Mouse (Mus musculus) kidney, postnatal 14 days (tissue): ENCODE data around the gene Spsb3.

Experiments used
- DNase-seq: peaks from one replicate; pipeline ENCODE4 v3.0.0; 2022; ENCODE audit warnings: mixed read lengths

Gene Spsb3

DNA sequence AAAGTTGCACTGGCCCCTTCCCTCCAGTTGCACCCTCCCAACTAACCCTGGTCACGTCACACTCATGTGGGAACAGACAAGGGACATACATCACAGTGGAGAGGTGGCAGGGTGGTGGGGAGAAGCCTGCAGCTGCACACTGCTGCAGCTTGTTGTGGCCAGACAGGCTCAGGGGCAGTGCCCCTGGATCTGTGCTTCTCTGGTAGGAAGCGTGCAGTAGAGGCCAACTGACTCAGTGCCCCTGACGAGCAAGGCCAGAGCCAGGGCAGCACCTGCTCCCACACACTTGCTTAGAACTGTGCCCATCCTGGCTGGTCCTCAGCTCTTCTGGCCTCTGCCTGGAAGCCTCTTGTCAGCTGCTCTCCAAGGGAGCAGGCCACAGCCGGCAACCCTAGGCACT lies 11.2 kb downstream of the Spsb3 start:
- DNase-seq, result no peak

DNA sequence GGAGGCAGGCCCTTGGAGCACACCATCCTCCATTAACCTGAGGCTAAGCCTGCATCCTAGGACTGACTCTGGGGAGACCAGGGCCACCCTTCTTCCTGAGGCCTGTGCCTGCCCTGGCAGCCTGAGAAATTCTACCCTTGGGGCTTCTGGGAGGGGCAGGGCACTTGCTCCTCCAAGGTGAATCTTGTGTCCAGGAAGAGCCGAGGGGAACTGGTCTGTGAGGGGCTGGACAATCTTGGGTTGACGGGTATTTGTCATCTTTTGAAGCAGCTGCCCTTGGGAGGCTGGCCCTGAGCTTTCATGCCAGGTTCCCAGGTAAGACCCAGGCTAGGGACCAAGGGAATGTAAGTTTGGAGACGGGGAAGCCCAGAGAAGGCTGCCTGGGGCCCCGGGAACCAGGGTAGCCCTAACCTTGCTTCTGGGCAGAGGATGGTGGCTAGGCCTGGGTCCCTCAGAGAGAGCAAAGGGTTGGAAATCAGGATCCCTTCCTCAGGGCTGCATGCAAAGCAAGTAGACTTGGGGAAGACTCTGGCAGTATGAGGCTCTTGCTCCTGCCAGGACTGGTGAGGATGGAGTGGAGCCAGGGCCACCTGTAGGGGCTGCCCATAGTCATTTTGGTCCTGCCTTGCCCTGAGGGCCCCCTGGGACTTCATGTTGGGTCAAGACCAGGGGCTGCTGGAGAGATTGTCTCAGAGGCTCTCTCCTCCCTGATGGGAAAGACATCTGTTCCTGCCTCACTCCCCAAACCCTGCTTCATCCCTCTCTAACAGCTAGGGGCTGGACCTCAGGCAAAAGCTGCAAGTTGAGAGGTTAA lies 11.8 kb downstream of the Spsb3 start:
- no peak for DNase-seq

DNA sequence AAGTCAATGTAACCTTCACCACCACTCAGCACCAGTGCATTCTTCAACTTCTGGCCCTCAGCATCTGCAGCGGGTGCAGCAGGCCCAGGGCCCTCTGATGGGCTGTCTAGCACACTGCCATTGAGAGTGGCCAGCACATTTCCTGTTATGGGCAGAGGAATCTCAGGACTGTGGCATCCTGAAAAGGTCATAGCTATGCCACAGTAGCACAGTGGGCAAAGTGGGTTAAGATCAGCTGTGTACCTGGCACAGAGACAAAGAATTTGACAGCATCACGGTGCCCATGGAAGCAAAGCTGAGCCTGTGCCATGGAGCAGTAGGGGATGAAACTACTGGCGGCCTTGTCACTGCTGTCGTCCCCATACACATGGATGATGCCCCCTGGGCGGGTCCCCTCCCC lies 12.7 kb downstream of the Spsb3 start:
- DNase-seq, result no peak

DNA sequence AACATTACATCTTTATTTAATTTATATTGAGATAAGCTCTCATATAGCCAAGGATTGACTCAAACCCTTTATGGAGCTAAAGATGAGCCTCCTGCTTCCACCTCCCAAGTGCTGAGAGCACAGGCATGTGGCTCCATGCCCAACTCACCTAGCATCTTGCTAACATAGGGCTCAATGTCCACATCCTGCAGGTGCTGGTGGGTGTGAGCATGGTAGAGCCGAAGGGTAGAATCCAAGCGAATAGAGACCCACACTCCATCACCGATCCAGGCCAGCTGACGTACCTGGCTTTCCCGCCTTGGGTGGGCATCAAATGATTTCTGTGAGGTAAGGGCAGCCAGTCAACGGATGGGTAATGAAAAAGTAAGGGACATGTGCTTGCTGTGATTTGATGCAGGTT lies 13.6 kb downstream of the Spsb3 start:
- DNase-seq, result no peak

DNA sequence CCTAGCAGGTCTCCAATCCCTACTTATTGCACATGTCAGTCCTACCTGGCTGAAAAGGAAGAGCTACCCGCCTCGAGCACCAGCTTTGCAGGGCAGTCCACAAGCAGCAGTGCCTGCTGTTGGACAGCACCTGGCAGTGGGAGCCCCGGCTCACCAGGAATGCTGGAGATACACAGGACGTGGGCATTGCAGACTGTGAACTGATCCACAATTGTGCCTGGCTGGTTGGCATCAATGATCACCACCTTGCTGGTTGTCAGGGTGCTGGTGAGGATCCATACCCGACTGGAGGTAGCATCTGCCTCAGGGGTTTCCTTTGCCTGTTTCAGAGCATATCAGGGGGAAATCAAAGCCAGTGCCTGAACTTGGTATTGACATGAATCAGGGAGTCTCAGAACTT lies 15.7 kb downstream of the Spsb3 start:
- DNase-seq, result no peak

DNA sequence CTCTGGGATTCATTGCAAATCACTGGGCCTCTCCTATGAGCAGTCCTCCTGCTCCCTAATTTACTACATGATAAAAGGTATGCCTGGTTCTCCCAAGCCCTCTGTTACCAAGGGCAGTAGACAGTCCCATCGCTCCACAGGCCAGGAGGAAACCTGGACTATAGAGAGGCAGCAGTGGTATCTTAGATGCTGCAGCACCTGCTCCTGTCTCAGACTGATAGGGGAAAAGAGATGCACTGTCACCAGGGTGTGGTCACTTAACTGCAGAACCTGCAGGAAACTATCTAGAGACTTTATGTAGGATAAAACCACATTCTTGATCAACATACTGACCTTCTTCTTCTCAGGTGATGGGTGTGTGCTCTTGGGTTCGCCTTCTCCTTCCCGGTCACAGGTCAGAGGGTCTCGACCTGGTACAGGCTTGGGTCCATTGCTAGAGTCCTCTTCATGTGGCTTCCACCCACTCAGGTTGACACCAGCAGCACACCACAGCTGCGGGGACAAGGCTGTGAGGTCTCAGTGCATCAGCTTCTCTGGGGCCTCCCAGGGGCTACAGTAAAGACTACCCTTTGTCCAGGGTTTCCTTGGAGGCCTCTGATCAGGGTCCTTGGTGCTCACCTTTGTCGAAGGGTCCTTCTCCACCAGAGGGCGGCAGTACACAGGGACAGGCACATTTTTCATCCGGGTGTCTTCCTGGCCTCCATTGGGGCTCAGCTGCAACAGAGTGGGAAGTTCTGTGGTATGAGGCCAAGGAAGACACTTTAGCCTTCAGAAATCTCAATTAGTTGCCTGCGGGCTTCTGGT lies 16.4 kb downstream of the Spsb3 start:
- DNase-seq, result no peak

DNA sequence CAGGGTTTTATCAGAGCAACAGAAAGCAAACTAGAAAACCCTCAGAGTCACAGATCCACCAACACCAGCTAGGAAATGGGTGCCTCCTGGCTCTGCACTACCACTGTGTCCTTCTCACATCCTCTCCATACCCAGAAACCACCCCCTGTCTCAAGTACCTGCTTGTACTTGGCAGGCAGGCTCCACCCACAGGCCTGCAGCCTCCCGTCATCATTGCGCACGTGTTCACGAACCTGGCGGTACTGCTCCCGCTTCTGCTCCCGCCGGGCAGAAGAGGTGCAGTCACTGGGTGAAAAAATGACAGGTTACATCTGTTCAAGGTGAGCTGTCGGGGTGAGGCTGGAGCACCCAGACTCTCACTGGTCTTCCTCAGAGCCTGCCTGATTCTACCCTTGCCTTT lies 17.3 kb downstream of the Spsb3 start:
- DNase-seq, result no peak

DNA sequence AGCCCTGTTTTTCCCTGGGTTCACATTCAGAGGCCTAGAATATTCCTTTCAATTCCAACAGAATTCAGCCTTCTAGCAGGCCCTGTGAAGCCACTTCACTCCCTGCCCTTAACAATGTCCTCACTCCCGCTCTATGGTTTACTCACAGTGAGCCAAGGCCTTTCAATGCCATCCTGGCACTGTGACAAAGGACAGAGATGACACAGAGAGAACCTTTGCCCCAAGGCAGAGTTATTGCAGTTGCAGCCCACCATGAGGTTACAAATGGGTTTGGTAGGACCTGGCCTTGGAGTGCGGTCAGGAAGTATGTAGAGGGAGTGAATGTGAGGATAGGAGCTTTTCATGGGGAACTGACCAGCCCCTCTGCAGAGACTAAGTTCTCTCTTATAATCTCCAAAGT lies 21.1 kb downstream of the Spsb3 start:
- no peak for DNase-seq

DNA sequence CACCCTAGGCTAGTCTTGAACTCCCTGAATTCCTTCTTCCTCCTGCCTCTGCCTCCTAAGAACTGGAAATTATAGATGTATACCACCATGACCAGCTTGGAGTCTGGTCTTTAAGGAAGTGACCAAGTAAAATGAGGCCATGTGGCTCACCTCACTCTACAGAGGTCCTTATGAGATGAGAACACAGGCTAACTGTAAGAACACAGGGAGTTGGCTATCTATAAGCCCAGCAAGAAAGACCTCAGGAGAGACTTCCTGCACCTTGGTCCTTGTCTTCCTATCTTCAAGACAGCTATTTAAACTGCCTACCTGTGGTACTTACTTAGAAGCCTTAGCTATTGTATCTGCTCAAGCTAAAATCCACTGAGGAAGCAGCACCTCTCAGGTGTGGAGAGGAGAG lies 27.5 kb downstream of the Spsb3 start:
- DNase-seq, result no peak

DNA sequence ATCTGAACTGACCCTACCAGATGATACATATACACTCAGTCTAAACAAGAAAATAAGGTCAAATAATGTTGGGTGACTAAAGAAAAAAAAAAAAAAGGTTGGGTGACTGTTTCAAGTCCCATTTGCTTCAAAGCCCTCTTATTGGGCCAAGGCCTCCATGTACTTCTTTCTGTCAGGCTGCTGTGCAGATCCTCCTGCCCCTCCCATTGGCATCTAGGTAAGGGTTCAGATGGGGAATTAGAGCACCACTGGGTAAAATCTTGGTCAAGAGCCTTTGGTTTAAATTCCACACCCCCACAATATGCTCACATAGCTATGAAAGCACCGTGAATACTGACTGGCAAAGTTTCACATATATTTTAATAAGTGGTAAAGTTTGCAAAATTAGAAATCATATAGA lies 36.8 kb downstream of the Spsb3 start:
- DNase-seq, result no peak

DNA sequence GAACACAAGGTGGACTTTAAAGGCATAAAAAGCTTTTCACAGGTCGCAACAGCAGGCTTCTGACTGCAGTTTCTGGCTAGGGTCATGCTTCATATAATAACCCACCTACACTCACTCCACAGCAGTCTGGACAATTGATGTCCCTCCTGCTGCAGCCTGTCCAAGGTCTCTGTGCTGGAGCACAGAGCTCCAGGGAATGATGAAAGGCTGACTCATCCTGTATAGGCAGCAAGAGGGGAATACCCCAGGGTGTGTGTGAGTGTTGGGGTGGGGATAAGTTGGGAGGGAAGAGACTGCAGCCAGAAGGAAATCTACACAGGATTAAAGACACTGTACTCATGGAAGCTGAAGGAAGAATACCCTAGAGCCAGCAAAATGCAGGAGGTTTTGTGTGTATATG lies 43.1 kb downstream of the Spsb3 start:
- no peak for DNase-seq

DNA sequence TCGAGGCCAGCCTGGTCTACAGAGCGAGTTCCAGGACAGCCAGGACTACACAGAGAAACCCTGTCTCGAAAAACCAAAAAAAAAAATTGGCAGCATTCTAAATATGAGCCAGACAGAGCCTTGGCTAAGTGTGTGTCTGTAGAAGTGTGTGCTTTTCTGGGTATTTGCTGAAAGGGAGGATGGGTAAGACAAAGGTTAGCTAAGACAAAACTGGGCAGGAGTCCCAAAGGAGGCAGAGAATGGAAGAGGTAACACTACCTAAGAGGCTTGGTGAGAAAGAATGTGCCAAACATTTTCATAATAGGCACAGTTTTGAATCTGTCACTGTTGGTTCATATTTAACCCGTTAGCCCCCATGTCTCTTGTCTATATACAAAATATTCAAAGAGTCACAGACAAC lies 46.0 kb downstream of the Spsb3 start:
- no peak for DNase-seq

DNA sequence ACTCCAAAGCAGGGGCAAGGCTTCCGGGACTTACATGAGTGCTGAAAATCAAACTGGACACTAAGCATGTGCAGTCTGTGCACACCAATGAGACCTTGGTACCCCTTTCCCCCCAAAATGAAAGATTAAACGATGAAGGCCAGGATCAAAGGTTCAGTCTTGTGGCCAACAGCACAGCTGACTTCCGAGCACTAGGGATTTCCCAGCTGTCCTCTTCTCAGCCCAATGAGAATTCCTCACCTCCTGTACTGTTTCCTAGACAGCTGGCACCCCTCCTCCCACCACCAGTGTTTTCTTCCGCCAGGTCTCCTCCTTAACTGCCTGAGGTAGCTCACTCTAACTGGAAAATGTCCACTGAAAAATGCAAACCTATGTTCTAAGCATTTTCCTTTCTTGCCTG lies 46.7 kb downstream of the Spsb3 start:
- no peak for DNase-seq

DNA sequence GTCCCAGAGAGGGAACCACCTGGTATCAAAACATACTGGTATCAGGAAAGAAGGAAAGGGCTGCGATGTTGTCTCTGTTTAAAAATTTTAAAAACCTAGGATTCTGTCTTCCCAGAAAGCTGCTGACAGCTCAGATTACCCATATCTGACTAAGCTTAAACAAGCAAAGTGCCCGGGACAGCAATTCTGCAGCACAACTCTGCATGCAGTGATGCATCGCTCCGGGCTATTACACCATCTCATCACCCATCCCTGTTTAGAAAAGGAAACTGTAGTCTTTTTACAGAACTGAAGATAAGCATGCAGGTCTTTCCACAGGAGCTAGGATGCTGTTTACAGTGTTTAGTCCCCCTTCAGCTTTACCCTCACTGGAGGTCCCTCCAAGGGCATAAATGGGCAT lies 48.5 kb downstream of the Spsb3 start:
- DNase-seq, result no peak

DNA sequence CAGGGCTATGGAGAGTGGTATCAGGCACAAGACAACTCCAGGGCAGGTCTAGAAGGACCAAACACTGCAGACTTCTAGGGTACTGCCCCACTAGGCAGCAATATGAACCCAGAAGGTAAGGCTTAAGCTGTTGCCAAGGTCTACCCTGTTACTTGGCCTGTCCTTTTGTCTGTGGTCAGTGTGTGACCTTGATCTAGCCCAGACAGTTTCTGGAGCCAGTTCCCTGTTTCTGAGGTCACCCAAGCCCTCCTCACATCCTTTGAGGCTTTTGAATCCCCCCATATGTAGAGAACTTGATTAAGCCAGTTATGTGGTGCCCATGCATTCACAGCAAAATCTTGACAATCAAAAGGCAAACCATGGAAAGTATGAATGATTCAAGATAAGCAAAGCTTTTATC lies 49.2 kb downstream of the Spsb3 start:
- no peak for DNase-seq

DNA sequence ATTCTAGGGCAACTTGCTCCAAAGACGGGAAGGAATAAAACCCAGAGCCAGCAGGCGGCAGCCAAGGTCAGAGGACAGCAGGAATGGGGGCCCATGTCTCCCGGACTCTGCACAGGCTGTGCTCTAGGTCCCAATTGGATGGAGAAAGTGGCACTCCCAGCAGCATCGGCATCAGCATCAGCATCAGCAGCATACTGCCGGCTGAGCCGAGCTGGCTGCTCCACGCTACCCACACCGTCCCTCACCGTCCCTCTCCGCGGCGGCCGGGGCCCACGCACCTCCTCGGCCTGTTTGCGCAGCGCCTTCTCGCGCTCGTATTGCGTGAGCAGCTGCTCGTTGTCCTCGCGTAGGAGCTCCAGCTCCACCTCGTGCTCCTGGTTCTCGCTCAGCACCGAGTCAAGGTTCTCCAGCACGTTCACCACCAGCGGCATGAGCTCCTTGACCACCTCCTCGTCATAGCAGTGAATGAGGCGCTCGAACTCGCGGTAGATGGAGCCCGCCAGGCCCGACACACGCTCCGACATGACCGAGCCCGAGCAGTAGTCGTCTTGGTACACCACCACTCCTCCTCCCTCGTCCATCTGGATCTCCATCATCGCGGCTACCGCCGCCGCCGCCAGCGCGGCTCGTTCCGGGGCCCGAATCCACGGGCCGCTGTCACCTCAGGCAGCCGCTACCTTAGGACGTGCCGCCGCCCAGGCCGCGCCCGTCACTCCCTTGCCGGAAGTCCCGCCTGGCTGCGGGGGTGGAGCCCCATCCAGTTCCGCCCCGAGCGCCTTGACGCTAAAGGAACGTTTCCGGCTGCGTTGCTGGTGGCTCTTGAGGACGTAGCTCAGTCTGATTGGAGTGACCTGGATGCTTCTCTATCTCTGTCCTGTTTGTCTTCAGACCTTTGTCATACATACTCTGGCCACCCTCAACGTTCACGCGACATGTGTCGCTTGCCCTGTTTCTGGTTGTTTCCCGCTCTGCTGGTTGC lies 50.1 kb downstream of the Spsb3 start, which contains the start of gene Mapk8ip3:
Mapk8ip3 (minus strand) TSS at position 719 of the 979 bp plus-strand sequence.
- DNase-seq, result peak; percentile 96

DNA sequence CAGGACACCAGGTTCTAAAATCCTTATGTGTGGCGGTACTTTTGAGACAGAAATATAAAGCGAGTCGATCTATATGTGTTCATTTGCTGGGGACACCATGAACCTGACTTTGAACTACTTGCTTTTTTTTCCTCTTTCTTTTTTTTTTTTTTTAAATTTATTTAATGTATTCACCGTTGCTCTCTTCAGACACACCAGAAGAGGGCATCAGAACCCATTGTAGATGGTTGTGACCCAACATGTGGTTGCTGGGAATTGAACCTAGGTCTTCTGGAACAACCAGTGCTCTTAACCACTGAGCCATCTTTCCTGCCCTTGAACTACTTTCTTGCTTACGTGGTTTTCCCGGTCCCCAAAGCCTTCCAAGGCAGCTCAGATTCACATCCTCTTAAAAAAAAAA lies 50.8 kb downstream of the Spsb3 start:
- no peak for DNase-seq
